Mouse (Mus musculus) activated CD4-positive, CD25-positive, alpha-beta regulatory T cell, adult 4 months (primary cell): ENCODE results near the gene Gabarap. TPM values are rescaled to one million over a fixed set of nuclear protein-coding genes. Genes with fewer than 3 reads are reported as not detected.
A peak's percentile ranks its signal among the peaks of the same experiment; 100 is the strongest.

ENCODE experiments used
- ATAC-seq: one replicate; pipeline ENCODE4 v1.8.0; 2017
- polyA plus RNA-seq, 2 experiments: library from polyadenylated mRNA; unstranded; fragments of 100-300 nt; shearing (Covaris generic); gene quantifications; one replicate each; pipeline ENCODE4 v1.2.1; 2017

The Gabarap gene
- polyA plus RNA-seq, 2 experiments from 2014 or later, result 343 to 373 TPM

DNA sequence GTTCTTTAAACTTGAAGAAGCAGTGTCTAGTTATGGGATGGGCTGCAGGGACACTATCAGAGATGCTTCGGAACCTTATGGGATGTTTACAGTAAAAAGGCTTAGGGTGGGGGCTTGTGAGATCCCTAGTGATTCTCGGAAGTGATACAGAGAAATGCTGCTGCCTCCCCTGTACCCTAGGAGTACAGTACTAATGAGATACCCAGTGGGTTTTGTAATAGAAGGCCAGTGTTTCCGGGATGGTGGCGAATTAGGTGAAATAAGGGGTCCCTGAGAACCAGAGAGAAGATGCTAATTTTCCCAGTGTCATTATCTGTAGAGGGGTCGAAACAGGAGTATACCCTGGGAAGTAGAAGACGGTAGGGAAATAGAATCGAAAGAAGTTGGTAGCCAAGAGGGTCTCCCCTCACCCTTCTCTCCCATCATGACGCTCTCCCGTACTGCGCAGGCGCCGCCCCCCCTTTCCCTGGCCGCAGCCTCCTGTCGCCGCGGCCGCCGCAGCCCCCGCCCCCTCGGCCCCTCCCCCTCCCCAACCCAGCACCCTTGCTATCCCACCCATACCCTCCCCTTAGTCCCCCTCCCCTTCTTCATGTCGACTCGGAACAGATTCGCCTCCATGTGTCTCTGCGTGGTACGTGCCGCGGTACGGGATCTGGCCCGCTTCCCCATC is 32.7 kb downstream of the Gabarap start:
- ATAC-seq, result no peak

DNA sequence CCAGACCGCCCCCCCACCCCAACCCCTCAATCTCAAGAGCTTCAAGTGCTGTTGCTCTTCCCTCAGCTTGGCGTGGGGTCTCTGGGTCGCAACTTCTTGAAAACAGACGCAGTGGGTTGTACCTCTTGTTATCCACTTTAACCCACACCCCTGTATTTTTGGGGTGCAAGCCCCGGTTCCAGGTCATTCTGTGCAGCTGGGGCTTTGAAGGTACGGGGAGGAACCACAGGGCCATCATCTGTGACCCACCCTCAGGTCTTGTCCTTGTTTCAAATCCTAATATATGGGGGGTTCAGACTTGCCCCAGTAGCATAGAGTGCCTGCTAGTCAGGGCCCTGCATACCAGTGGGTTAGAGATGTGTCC is 33.2 kb downstream of the Gabarap start:
- ATAC-seq, result no peak

DNA sequence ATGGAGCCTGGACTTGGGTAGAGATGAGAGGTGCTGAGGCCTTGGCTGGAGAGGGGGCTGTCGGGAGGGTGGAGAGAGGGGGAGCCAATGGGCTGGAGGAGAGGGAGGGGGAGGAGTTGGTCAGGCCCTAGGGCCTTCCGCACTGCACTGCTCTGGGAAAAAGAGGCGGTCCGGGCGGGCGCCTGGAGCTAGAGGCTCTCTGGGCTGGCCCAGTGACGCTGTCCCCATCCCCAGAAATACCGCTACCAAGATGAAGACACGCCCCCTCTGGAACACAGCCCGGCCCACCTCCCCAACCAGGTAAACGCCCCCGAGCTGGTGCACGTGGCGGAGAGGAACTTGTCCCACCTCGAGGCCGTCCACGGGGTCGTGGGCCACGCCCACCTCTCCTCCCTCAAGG is 35.7 kb downstream of the Gabarap start:
- ATAC-seq, result no peak

GRCm38 (mm10) chr11:70027397-70027796 is 36.5 kb downstream of the Gabarap start:
- ATAC-seq, result no peak

- no peak for ATAC-seq
These were observed 37.6 kb downstream of the Gabarap start for GRCm38 (mm10) chr11:70028401-70029129.

DNA sequence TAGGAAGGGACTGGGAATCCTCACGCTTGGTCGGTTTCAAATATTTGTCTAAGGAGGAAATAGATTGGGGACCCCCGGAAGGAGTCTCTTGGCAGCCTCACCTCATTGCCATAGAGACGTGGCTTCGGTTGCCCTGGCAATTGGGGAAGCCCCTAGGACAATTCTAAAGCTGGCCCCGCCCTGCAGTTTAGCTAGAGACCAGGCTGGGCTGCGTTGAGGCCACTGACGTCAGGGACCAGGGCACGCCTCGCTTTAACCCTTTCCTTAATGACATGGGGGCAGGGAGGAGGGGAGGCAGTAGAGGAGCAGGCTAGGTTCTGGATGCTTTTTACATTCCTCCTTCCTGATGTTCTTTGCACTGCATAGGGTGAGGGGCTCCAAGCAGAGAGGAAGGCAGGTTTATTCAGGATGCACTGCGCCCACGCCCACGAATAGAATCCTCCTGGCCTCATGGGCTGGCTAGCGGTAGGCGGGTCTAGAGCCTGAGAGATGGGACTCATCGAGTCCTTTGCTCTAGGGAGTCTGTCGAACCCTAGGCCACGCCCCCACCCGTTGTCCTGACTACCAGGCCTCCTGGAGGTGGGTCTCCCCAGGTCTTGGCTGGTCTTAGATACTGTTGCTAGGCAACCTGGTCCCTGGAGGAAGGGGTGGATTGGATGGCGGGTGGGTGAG is 38.3 kb downstream of the Gabarap start:
- peak; percentile 85 for ATAC-seq

GRCm38 (mm10) chr11:70029829-70030550 is 39.0 kb downstream of the Gabarap start:
- peak; percentile 37 for ATAC-seq

- ATAC-seq, result no peak
These were observed 39.8 kb downstream of the Gabarap start for GRCm38 (mm10) chr11:70030651-70031320.

DNA sequence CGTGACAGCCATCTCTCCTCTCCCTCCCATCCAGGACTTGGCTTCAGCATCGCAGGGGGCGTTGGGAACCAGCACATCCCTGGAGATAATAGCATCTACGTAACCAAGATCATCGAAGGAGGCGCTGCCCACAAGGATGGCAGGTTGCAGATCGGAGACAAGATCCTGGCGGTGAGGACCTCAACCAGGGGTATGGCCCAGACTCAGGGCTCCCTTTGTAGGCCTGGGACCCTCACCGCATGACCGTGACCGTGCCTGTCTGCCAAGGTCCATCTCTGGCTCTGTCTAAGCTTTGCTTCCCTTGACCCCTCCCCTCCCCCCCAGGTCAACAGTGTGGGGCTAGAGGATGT is 40.4 kb downstream of the Gabarap start:
- ATAC-seq, result no peak

DNA sequence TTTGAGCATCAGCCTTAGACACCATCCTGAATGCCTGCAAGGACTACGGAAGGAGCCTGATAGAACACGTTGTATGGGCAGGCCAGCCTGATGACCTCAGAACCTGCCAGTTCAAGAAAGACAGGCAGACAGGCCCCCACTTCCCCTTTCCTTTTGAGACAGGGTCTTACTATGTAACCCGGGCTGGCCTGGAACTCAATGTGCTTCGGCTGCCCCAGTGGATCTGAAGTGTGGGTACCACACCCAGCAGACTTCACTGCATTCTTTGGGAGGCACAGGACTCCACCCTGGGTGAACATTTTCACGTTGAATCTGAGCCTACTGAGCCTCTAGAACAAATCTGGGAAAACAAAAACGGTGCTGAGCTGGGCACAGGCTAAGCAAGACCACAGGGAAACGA is 47.2 kb downstream of the Gabarap start:
- no peak for ATAC-seq

- no peak for ATAC-seq
These were observed 48.7 kb downstream of the Gabarap start for GRCm38 (mm10) chr11:70039631-70040030.

DNA sequence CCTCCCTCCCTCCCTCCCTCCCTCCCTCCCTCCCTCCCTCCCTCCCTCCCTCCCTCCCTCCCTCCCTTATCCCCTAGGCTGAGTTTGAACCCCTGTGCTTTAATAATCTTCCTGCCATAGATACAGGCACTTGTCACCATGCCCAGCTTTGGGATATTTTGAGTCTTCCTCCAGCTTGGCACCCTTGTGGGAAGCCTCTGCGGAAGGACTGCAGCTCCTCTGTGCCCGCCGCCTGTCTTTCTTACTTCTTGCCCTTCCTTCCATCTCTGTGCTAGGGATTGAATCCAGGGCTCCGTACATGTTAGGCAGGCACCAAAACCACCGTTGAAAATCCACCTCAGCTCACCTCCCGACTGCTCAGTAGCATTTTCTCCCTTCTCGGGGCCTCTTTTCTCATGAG is 49.2 kb downstream of the Gabarap start:
- no peak for ATAC-seq

DNA sequence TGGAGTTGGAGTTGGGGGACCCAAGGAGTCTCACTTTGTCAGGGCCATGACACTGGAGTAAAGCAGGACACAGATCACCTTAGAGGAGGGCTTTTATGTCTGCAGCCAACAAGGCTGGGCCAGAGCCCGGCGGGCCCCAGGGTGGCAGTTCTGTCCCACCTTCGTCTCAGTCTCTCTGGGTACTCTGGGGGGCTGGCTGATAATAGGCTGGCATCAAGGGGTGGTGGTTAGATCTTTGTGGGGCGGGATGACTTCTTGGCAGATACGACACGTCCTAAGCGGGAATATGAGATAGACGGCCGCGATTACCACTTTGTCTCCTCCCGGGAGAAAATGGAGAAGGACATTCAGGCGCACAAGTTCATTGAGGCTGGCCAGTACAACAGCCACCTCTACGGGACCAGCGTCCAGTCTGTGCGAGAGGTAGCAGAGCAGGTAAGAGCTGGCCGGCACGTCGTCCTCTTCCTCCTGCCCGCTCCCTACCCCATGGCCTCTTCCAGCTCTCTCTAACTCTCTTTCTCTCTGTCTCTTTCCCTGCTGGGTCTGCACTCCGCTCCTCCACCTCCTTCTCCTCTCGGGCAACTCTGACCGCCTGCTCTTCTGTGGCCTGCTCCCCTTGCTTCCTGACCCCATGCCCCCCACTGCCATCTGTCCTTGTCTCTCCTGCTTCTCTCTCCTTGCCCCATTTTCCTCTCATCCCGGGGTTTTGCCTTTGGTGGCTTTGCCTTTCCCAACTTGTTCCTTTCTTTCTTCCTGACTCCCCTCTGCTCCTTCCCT is 51.6 kb downstream of the Gabarap start:
- ATAC-seq, result no peak

DNA sequence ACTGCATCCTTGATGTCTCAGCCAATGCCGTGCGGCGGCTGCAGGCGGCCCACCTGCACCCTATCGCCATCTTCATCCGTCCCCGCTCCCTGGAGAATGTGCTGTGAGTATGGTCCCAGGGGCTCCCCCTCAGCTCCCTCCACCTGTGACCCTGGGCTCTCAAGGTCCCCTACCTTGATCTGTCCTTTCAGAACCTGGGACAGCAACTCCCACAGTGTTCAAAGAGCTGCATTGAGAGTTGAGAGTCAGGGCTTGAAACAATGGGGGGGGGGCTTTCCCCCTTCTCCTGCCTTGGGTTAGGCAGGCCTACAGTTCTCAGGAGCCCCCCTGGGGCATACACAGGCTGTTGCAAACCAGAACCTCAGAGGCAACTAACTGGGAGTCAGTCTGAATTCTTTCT is 52.7 kb downstream of the Gabarap start:
- ATAC-seq, result no peak

Other genes starting within 250 kb of the Gabarap start
- gene Polr2a, start 232.5 kb upstream of the Gabarap start, polyA plus RNA-seq, result 10 to 100 TPM; 24.0 to 28.8 TPM
- not detected for gene Slc35g3, start 229.2 kb upstream of the Gabarap start, polyA plus RNA-seq
- gene Zbtb4, start 225.2 kb upstream of the Gabarap start, polyA plus RNA-seq, result 1 to 10 TPM; 7.8 to 8.1 TPM
- gene Chrnb1, start 195.2 kb upstream of the Gabarap start, polyA plus RNA-seq, result 1 to 10 TPM in 1 of 2 experiments, under 1 TPM in 1; 0.66 to 4.1 TPM
- gene Fgf11, start 189.3 kb upstream of the Gabarap start, polyA plus RNA-seq, result not detected
- gene Tmem102, start 185.5 kb upstream of the Gabarap start, polyA plus RNA-seq, result not detected
- under 1 TPM in 1 of 2 experiments, not detected in 1; 0.08 TPM for gene Gm39566, start 175.8 kb upstream of the Gabarap start, polyA plus RNA-seq
- gene Spem2, start 172.7 kb upstream of the Gabarap start, polyA plus RNA-seq, result not detected
- not detected for gene Spem1, start 169.0 kb upstream of the Gabarap start, polyA plus RNA-seq
- gene Nlgn2, start 153.4 kb upstream of the Gabarap start, polyA plus RNA-seq, result under 1 TPM; 0.59 to 0.66 TPM
- 100 to 1,000 TPM; 127 to 138 TPM for gene Tmem256, start 152.6 kb upstream of the Gabarap start, polyA plus RNA-seq
- gene Plscr3, start 144.8 kb upstream of the Gabarap start, polyA plus RNA-seq, result 10 to 100 TPM; 15.4 to 17.5 TPM
- not detected for gene Tnk1, start 132.4 kb upstream of the Gabarap start, polyA plus RNA-seq
- gene Tmem95, start 113.1 kb upstream of the Gabarap start, polyA plus RNA-seq, result not detected
- gene Kctd11, start 109.7 kb upstream of the Gabarap start, polyA plus RNA-seq, result under 1 TPM in 1 of 2 experiments, not detected in 1; 0.56 TPM
- 100 to 1,000 TPM; 213 to 273 TPM for gene Acap1, start 95.6 kb upstream of the Gabarap start, polyA plus RNA-seq
- 1 to 10 TPM; 1.1 to 1.2 TPM for gene 2810408A11Rik, start 90.2 kb upstream of the Gabarap start, polyA plus RNA-seq
- 1 to 10 TPM; 7.9 to 8.0 TPM for gene Neurl4, start 90.1 kb upstream of the Gabarap start, polyA plus RNA-seq
- gene Gps2, start 77.3 kb upstream of the Gabarap start, polyA plus RNA-seq, result 100 to 1,000 TPM in 1 of 2 experiments, 10 to 100 TPM in 1; 90.7 to 106 TPM
- 1,000 to 10,000 TPM; 1,092 to 1,351 TPM for gene Eif5a, start 69.2 kb upstream of the Gabarap start, polyA plus RNA-seq
- gene Ybx2, start 55.3 kb upstream of the Gabarap start, polyA plus RNA-seq, result not detected
- not detected for gene Slc2a4, start 43.0 kb upstream of the Gabarap start, polyA plus RNA-seq
- gene Cldn7, start 26.4 kb upstream of the Gabarap start, polyA plus RNA-seq, result not detected
- gene Ctdnep1, start 10.0 kb upstream of the Gabarap start, polyA plus RNA-seq, result 10 to 100 TPM; 21.4 to 24.8 TPM
- gene Elp5, start 8.6 kb upstream of the Gabarap start, polyA plus RNA-seq, result 10 to 100 TPM; 62.1 to 69.7 TPM
- 10 to 100 TPM; 32.1 to 44.9 TPM for gene Phf23, start 4.6 kb downstream of the Gabarap start, polyA plus RNA-seq
- gene Dvl2, start 9.5 kb downstream of the Gabarap start, polyA plus RNA-seq, result 1 to 10 TPM; 2.7 to 3.9 TPM
- 100 to 1,000 TPM; 107 to 139 TPM for gene Acadvl, start 24.3 kb downstream of the Gabarap start, polyA plus RNA-seq
- gene Dlg4, start 25.8 kb downstream of the Gabarap start, polyA plus RNA-seq, result 10 to 100 TPM in 1 of 2 experiments, 1 to 10 TPM in 1; 9.7 to 11.6 TPM
- not detected for gene Asgr1, start 62.9 kb downstream of the Gabarap start, polyA plus RNA-seq
- not detected for gene Asgr2, start 101.5 kb downstream of the Gabarap start, polyA plus RNA-seq
- gene Mgl2, start 139.2 kb downstream of the Gabarap start, polyA plus RNA-seq, result under 1 TPM in 1 of 2 experiments, not detected in 1; 0.21 TPM
- not detected for gene Clec10a, start 165.1 kb downstream of the Gabarap start, polyA plus RNA-seq
- gene Slc16a11, start 221.6 kb downstream of the Gabarap start, polyA plus RNA-seq, result not detected
- 1 to 10 TPM; 2.6 to 4.1 TPM for gene Slc16a13, start 229.9 kb downstream of the Gabarap start, polyA plus RNA-seq
- under 1 TPM; 0.23 to 0.36 TPM for gene Bcl6b, start 238.7 kb downstream of the Gabarap start, polyA plus RNA-seq
- 100 to 1,000 TPM; 124 to 159 TPM for gene 0610010K14Rik, start 246.8 kb downstream of the Gabarap start, polyA plus RNA-seq
- gene Gm21988, start 248.7 kb downstream of the Gabarap start, polyA plus RNA-seq, result 1 to 10 TPM; 5.2 to 7.6 TPM
- gene Rnasek, start 248.7 kb downstream of the Gabarap start, polyA plus RNA-seq, result 100 to 1,000 TPM; 228 to 245 TPM